Mouse (Mus musculus) megakaryocyte, embryonic 14.5 days (primary cell): ENCODE data around the gene Sptlc2.
"Not testable (repeated sequence)": the region's sequence is repeated elsewhere in the genome, so short reads cannot be mapped to it uniquely, and the experiment has no call there.

ENCODE experiments used
- FLI1 ChIP-seq: IDR thresholded peaks from 2 replicates; pipeline ENCODE4 v1.6.1; 2012; ENCODE audit warnings: low read length, inconsistent platforms, mixed read lengths
- GATA1 ChIP-seq: IDR thresholded peaks from 3 replicates; pipeline ENCODE4 v1.6.1; 2012; ENCODE audit warnings: mixed read lengths, low read length, inconsistent platforms, borderline replicate concordance

- not testable (repeated sequence) for TF ChIP-seq FLI1, GATA1
Observed at GRCm38 (mm10) chr12:87277251-87277650, 110.9 kb downstream of the Sptlc2 start.
